Comparison of ENCODE assay signal across 12 mouse cellular contexts in the genomic region with DNA sequence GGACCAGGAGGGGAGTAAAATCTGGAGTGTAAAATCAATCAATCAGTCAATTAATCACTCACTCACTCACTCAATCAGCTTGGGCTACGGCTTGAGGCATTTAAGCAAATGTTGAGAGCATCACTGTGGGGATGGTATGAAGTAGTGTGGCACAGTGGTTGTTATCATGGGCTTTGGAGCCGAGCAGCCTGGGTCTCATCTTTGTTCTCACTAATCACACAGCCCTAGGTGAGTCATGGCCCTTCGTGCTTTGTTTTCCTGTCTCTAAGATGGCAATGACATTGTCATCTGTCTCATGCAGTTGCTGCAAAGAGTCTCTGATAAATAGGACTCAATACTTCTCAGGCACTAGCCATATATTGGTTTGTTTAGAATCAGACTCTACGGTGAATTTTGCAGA.
"Had no signal": no experiment of that assay in that cellular context is flagged by ENCODE, and none has a peak within 500 bp of the region (broad histone marks: within the 10 kb centered on the region; RNA-seq: fewer than 3 reads in every experiment).

No protein-coding gene starts in this region.

- DNase-seq: retina, postnatal 1 day; right cerebral cortex, adult 18-20 months; right cerebral cortex, postnatal 14 days; right cerebral cortex, postnatal 25 days; right cerebral cortex, postnatal 4 days; spleen, adult 18-20 months; thymus, adult 18-20 months; thymus, adult 2 months; thymus, postnatal 14 days; thymus, postnatal 25 days; thymus, postnatal 36 days; thymus, postnatal 4 days had no signal
